Comparison of ENCODE assay signal across 12 mouse cellular contexts in genomic region chr2:166667790-166668695, GRCm38 (mm10). TPM values are rescaled to one million over a fixed set of nuclear protein-coding genes. Genes with fewer than 3 reads are reported as not detected.
DNase-seq lines count a peak whose midpoint lies in the region; ATAC-seq lines count a peak whose summit lies in the region.
"Had no signal": no experiment of that assay in that cellular context is flagged by ENCODE, and none has a peak within 500 bp of the region (broad histone marks: within the 10 kb centered on the region; RNA-seq: fewer than 3 reads in every experiment).

No protein-coding gene starts in this region.

- intact Hi-C loops in left cerebral cortex, postnatal 14 days (cut with DNase I) = no loop called here

- peak overlapping the region; percentile 44 for H3K4me2 ChIP-seq in heart, embryonic 15.5 days
- no peak overlapping the region for H3K4me2 ChIP-seq in midbrain, embryonic 12.5 days (replicated peaks)
- H3K4me2 ChIP-seq: liver, embryonic 13.5 days; neural tube, embryonic 12.5 days; stomach, embryonic 15.5 days had no signal

- peaks cover 5% of the 10 kb centered on the region for H3K36me3 ChIP-seq in embryonic facial prominence, embryonic 10.5 days (replicated peaks)
- no peaks in the 10 kb centered on the region for H3K36me3 ChIP-seq in heart, embryonic 15.5 days
- no peaks in the 10 kb centered on the region for H3K36me3 ChIP-seq in midbrain, embryonic 12.5 days
- H3K36me3 ChIP-seq: liver, embryonic 13.5 days; neural tube, embryonic 12.5 days; stomach, embryonic 15.5 days had no signal

- peaks cover 93% of the 10 kb centered on the region for H3K4me1 ChIP-seq in embryonic facial prominence, embryonic 10.5 days
- H3K4me1 ChIP-seq in heart, embryonic 15.5 days (replicated peaks) = peaks cover 44% of the 10 kb centered on the region
- H3K4me1 ChIP-seq in midbrain, embryonic 12.5 days = peaks cover 71% of the 10 kb centered on the region

- H3K4me3 ChIP-seq in embryonic facial prominence, embryonic 10.5 days = no peak overlapping the region
- H3K4me3 ChIP-seq in heart, embryonic 15.5 days = peak overlapping the region; percentile 15; the same call in 1 of the 2 replicates
- no peak overlapping the region for H3K4me3 ChIP-seq in midbrain, embryonic 12.5 days
- H3K4me3 ChIP-seq: liver, embryonic 13.5 days; neural tube, embryonic 12.5 days; stomach, embryonic 15.5 days had no signal

- no peaks in the 10 kb centered on the region for H3K9me3 ChIP-seq in embryonic facial prominence, embryonic 10.5 days
- H3K9me3 ChIP-seq in heart, embryonic 15.5 days (replicated peaks) = no peaks in the 10 kb centered on the region
- no peaks in the 10 kb centered on the region for H3K9me3 ChIP-seq in midbrain, embryonic 12.5 days
- H3K9me3 ChIP-seq: liver, embryonic 13.5 days; neural tube, embryonic 12.5 days; stomach, embryonic 15.5 days had no signal

- ATAC-seq in heart, embryonic 15.5 days (replicated peaks; ENCODE audit: insufficient number of reproducible peaks, insufficient read depth, low FRiP score, low read depth) = peak; percentile 74
- 0 out of 2 replicates have a peak, but pooled peaks have one; percentile 44 for ATAC-seq in midbrain, embryonic 12.5 days (ENCODE audit: low FRiP score, low read depth)

- H3K9ac ChIP-seq in heart, embryonic 15.5 days = no peak overlapping the region
- no peak overlapping the region for H3K9ac ChIP-seq in midbrain, embryonic 12.5 days (replicated peaks)
- H3K9ac ChIP-seq: liver, embryonic 13.5 days; neural tube, embryonic 12.5 days; stomach, embryonic 15.5 days had no signal

- WGBS in embryonic facial prominence, embryonic 10.5 days = 48% methylated on average over 22 of the region's 22 CpGs
- WGBS in heart, embryonic 15.5 days = 22% methylated on average over 22 of the region's 22 CpGs
- 34% methylated on average over 22 of the region's 22 CpGs for WGBS in midbrain, embryonic 12.5 days

- DNase-seq in left cerebral cortex, adult 18-20 months (ENCODE audit: low spot score in 2 of 2) = peak; percentile 58 to 64
- DNase-seq in left cerebral cortex, postnatal 14 days (ENCODE audit: low spot score in 2 of 2) = no peak
- no peak for DNase-seq in embryonic facial prominence, embryonic 10.5 days (ENCODE audit: low spot score)
- no peak for DNase-seq in ovary, postnatal 36 days (ENCODE audit: low spot score)
- DNase-seq in kidney, adult 11 months = no peak
- no peak for DNase-seq in layer of hippocampus, adult 8-10 months (ENCODE audit: low spot score in 2 of 2)
- DNase-seq: cerebellum, adult 11 months; liver, embryonic 13.5 days had no signal

- no peaks in the 10 kb centered on the region for H3K27me3 ChIP-seq in embryonic facial prominence, embryonic 10.5 days (replicated peaks; ENCODE audit: low read depth, poor library complexity, severe bottlenecking)
- H3K27me3 ChIP-seq in heart, embryonic 15.5 days = no peaks in the 10 kb centered on the region
- H3K27me3 ChIP-seq in midbrain, embryonic 12.5 days = no peaks in the 10 kb centered on the region
- H3K27me3 ChIP-seq: liver, embryonic 13.5 days; neural tube, embryonic 12.5 days; stomach, embryonic 15.5 days had no signal

- peak overlapping the region; percentile 57 for H3K27ac ChIP-seq in embryonic facial prominence, embryonic 10.5 days (replicated peaks)
- H3K27ac ChIP-seq in heart, embryonic 15.5 days = peak overlapping the region; percentile 67
- H3K27ac ChIP-seq in midbrain, embryonic 12.5 days (replicated peaks) = peak overlapping the region; percentile 69
- H3K27ac ChIP-seq: liver, embryonic 13.5 days; neural tube, embryonic 12.5 days; stomach, embryonic 15.5 days had no signal

RNA-seq across cellular contexts. Expression of gene Prex1, which starts 45.6 kb away (rescaled TPM):
- 100 to 1,000 TPM in 1 of 2 experiments, 10 to 100 TPM in 1; 91.3 to 104 TPM for total RNA-seq in left cerebral cortex, adult 18-20 months (2021)
- 100 to 1,000 TPM; 119 to 132 TPM for total RNA-seq in left cerebral cortex, postnatal 14 days (2021)
- 32.6 and 35.2 TPM in 2 replicates for polyA plus RNA-seq in embryonic facial prominence, embryonic 10.5 days (2016; fragmentation: Nextera tagmentation; extraction: Ambion mirVana)
- polyA plus RNA-seq in heart, embryonic 15.5 days (2015; fragmentation: Nextera tagmentation; extraction: Ambion mirVana) = 6.1 and 10.9 TPM in 2 replicates
- polyA plus RNA-seq in midbrain, embryonic 12.5 days (2016; fragmentation: Nextera tagmentation; extraction: Ambion mirVana) = 26.2 and 27.4 TPM in 2 replicates
- total RNA-seq in layer of hippocampus, adult 8-10 months (2022) = 10 to 100 TPM; 67.2 to 81.3 (median 74.2) TPM

Comparison
In these comparisons a context has a peak if more than half of its experiments do, and no peak if none do; other contexts are left out.
1. DNase-seq: peak in left cerebral cortex, adult 18-20 months (2 of 2); none in left cerebral cortex, postnatal 14 days (0 of 2), embryonic facial prominence, embryonic 10.5 days (single experiment), ovary, postnatal 36 days (single experiment), kidney, adult 11 months (single experiment) and layer of hippocampus, adult 8-10 months (0 of 2).
2. Peak in every context shown above with its lines, with median percentiles within 50 percentile points of each other: H3K27ac ChIP-seq.